Mouse (Mus musculus): ENCODE measurements around the gene Urod. TPM values are rescaled to one million over a fixed set of nuclear protein-coding genes. Genes with fewer than 3 reads are reported as not detected.

The Urod gene
- total RNA-seq, 2 experiments from 2014 or later: 116 to 124 TPM

- no peak for DNase-seq (ENCODE audit: low spot score in 2 of 2)
These were observed 5.4 kb upstream of the Urod start for GRCm38 (mm10) chr4:116999513-117000154.

GRCm38 (mm10) chr4:116995798-116996135, 1.6 kb upstream of the Urod start:
- peak; percentile 31 to 49 for DNase-seq (ENCODE audit: low spot score in 2 of 2)

- peak; percentile 51 to 61 for DNase-seq (ENCODE audit: low spot score in 2 of 2)
These were observed 1.1 kb upstream of the Urod start, which contains the start of gene Hectd3 for GRCm38 (mm10) chr4:116995131-116995797. Gene Hectd3, plus strand, starts transcription at chr4:116995317.

- DNase-seq (ENCODE audit: low spot score in 2 of 2): peak; percentile 78 to 80
These were observed 2.8 kb downstream of the Urod start for GRCm38 (mm10) chr4:116991366-116991765.

GRCm38 (mm10) chr4:116989731-116990130, 4.5 kb downstream of the Urod start:
- no peak for DNase-seq (ENCODE audit: low spot score in 2 of 2)

- no peak for DNase-seq (ENCODE audit: low spot score in 2 of 2)
These were observed 7.1 kb downstream of the Urod start for GRCm38 (mm10) chr4:116987122-116987456.

GRCm38 (mm10) chr4:116986400-116987121, 7.7 kb downstream of the Urod start:
- peak; percentile 56 to 66 for DNase-seq (ENCODE audit: low spot score in 2 of 2)

GRCm38 (mm10) chr4:116985681-116986080, 8.5 kb downstream of the Urod start:
- no peak for DNase-seq (ENCODE audit: low spot score in 2 of 2)

GRCm38 (mm10) chr4:116976503-116976902, 17.7 kb downstream of the Urod start:
- DNase-seq (ENCODE audit: low spot score in 2 of 2): no peak

GRCm38 (mm10) chr4:116954951-116955350, 39.3 kb downstream of the Urod start:
- no peak for DNase-seq (ENCODE audit: low spot score in 2 of 2)

- DNase-seq (ENCODE audit: low spot score in 2 of 2): no peak
These were observed 42.6 kb downstream of the Urod start for GRCm38 (mm10) chr4:116951642-116952041.

- DNase-seq (ENCODE audit: low spot score in 2 of 2): no peak
These were observed 50.2 kb downstream of the Urod start for GRCm38 (mm10) chr4:116944055-116944454.

- no peak for DNase-seq (ENCODE audit: low spot score in 2 of 2)
These were observed 51.5 kb downstream of the Urod start for GRCm38 (mm10) chr4:116942695-116943094.

Other genes starting within 250 kb of the Urod start
- gene Toe1, start 186.8 kb downstream of the Urod start, total RNA-seq (2021): 10 to 100 TPM; 13.5 to 14.9 TPM
- 1 to 10 TPM; 2.0 to 2.9 TPM for gene Mutyh, start 186.7 kb downstream of the Urod start, total RNA-seq (2021)
- gene Hpdl, start 172.7 kb downstream of the Urod start, total RNA-seq (2021): 1 to 10 TPM; 1.8 to 4.7 TPM
- 1 to 10 TPM; 3.8 to 5.2 TPM for gene Zswim5, start 117.0 kb downstream of the Urod start, total RNA-seq (2021)
- 10 to 100 TPM; 26.7 to 28.0 TPM for gene Hectd3, start 904 bp upstream of the Urod start, total RNA-seq (2021)
- 10 to 100 TPM; 29.5 to 30.9 TPM for gene Eif2b3, start 25.0 kb upstream of the Urod start, total RNA-seq (2021)
- gene Ptch2, start 101.7 kb upstream of the Urod start, total RNA-seq (2021): 1 to 10 TPM; 2.2 to 2.6 TPM
- 10 to 100 TPM in 1 of 2 experiments, 1 to 10 TPM in 1; 9.1 to 11.0 TPM for gene Btbd19, start 131.3 kb upstream of the Urod start, total RNA-seq (2021)
- gene Tctex1d4, start 132.4 kb upstream of the Urod start, total RNA-seq (2021): not detected
- 10 to 100 TPM; 14.1 to 42.2 TPM for gene Plk3, start 139.6 kb upstream of the Urod start, total RNA-seq (2021)
- gene Rps8, start 161.8 kb upstream of the Urod start, total RNA-seq (2021): 100 to 1,000 TPM; 912 to 968 TPM
- gene Kif2c, start 188.2 kb upstream of the Urod start, total RNA-seq (2021): under 1 TPM; 0.51 to 0.56 TPM

Measured in adrenal gland, adult 18-20 months (tissue).